8 mouse cellular contexts compared by ENCODE assay signal in genomic region chr5:121837441-121838340, GRCm38 (mm10). TPM values are rescaled to one million over a fixed set of nuclear protein-coding genes. Genes with fewer than 3 reads are reported as not detected.
DNase-seq lines count a peak whose midpoint lies in the region; ATAC-seq and TF ChIP-seq lines count a peak whose summit lies in the region.

Gene Sh2b3, minus strand, starts transcription at chr5:121837646.

- no peaks in the 10 kb centered on the region for H3K36me3 ChIP-seq in intestine, embryonic 14.5 days (ENCODE audit: control insufficient read depth, insufficient read depth, low read length)
- H3K36me3 ChIP-seq in liver, embryonic 11.5 days (ENCODE audit: control insufficient read depth, insufficient read depth, low read length) = no peaks in the 10 kb centered on the region
- no peaks in the 10 kb centered on the region for H3K36me3 ChIP-seq in myocyte (ENCODE audit: control insufficient read depth, insufficient read depth)

- peak; percentile 57 for TF ChIP-seq POLR2A in myocyte (IDR thresholded peaks at IDR 0.05; ENCODE audit: insufficient read length, low read depth)

- H3K4me2 ChIP-seq in intestine, embryonic 14.5 days (ENCODE audit: low read length) = peak within 1 kb of the TSS; percentile 63
- H3K4me2 ChIP-seq in liver, embryonic 11.5 days = peak within 1 kb of the TSS; percentile 96
- peak within 1 kb of the TSS; percentile 75 for H3K4me2 ChIP-seq in myocyte (ENCODE audit: low read depth)

- H3K4me1 ChIP-seq in intestine, embryonic 14.5 days (replicated peaks; ENCODE audit: control insufficient read depth, insufficient read depth, low read length) = peaks cover 38% of the 10 kb centered on the region
- H3K4me1 ChIP-seq in liver, embryonic 11.5 days (replicated peaks; ENCODE audit: control insufficient read depth, insufficient read depth, low read length) = peaks cover 54% of the 10 kb centered on the region

- 0 out of 2 replicates have a peak, but pooled peaks cover 4% of the 10 kb centered on the region for H3K27me3 ChIP-seq in intestine, embryonic 14.5 days (replicated peaks; ENCODE audit: control insufficient read depth, insufficient read depth, low read length)
- 0 out of 2 replicates have a peak, but pooled peaks cover 3% of the 10 kb centered on the region for H3K27me3 ChIP-seq in liver, embryonic 11.5 days (replicated peaks; ENCODE audit: control insufficient read depth, insufficient read depth, low read length)
- no peaks in the 10 kb centered on the region for H3K27me3 ChIP-seq in myocyte (ENCODE audit: control insufficient read depth, insufficient read depth, insufficient read length)

- WGBS in intestine, embryonic 14.5 days = 1% methylated on average over 35 of the region's 35 CpGs
- whole genome bisulfite sequencing in liver, embryonic 11.5 days = under 1% methylated on average over 35 of the region's 35 CpGs

- peak in 1 of 2 experiments; percentile 48 for DNase-seq in frontal cortex, adult 2 months (ENCODE audit: extremely low spot score in 1 of 2, low spot score in 1 of 2)
- DNase-seq in frontal cortex, postnatal 14 days (ENCODE audit: low spot score in 2 of 2) = no peak
- peak in 1 of 2 experiments; percentile 66 for DNase-seq in adrenal gland, postnatal 36 days
- DNase-seq in gastrocnemius, postnatal 4 days (ENCODE audit: low spot score in 2 of 2) = peak in 1 of 2 experiments; percentile 56
- peak; percentile 70 for DNase-seq in intestine, embryonic 14.5 days (ENCODE audit: low spot score)
- DNase-seq in liver, embryonic 11.5 days (ENCODE audit: low spot score) = peak; percentile 71

- H3K4me3 ChIP-seq in intestine, embryonic 14.5 days (ENCODE audit: low read depth, low read length) = peak within 1 kb of the TSS; percentile 73
- peak within 1 kb of the TSS; percentile 81 for H3K4me3 ChIP-seq in liver, embryonic 11.5 days (ENCODE audit: low read depth, low read length)
- peak within 1 kb of the TSS; percentile 85 for H3K4me3 ChIP-seq in myocyte

- H3K9ac ChIP-seq in intestine, embryonic 14.5 days (ENCODE audit: low read length) = peak within 1 kb of the TSS; percentile 74
- H3K9ac ChIP-seq in liver, embryonic 11.5 days (ENCODE audit: low read depth, low read length) = peak within 1 kb of the TSS; percentile 89

- ATAC-seq in intestine, embryonic 14.5 days (replicated peaks; ENCODE audit: low FRiP score, low TSS enrichment, low read depth) = peak; percentile 34; the same call in 1 of the 2 replicates
- peak; percentile 35 for ATAC-seq in liver, embryonic 11.5 days (replicated peaks; ENCODE audit: low FRiP score)
- no peak for ATAC-seq in megakaryocyte-erythroid progenitor cell, adult 5-6 weeks (replicated peaks; ENCODE audit: low FRiP score, low TSS enrichment, poor library complexity, severe bottlenecking)

- H3K79me2 ChIP-seq in myocyte (ENCODE audit: control insufficient read depth, insufficient read depth) = peaks cover 36% of the 10 kb centered on the region

- no peaks in the 10 kb centered on the region for H3K9me3 ChIP-seq in intestine, embryonic 14.5 days (ENCODE audit: control insufficient read depth, low read length)
- no peaks in the 10 kb centered on the region for H3K9me3 ChIP-seq in liver, embryonic 11.5 days (ENCODE audit: control insufficient read depth, low read length)

- H3K27ac ChIP-seq in intestine, embryonic 14.5 days (ENCODE audit: low read depth) = peak within 1 kb of the TSS; percentile 81
- H3K27ac ChIP-seq in liver, embryonic 11.5 days (ENCODE audit: low read depth, low read length) = peak within 1 kb of the TSS; percentile 89

- peak within 1 kb of the TSS; percentile 95 for H3ac ChIP-seq in myocyte (ENCODE audit: control insufficient read depth, insufficient read length)

TF ChIP-seq in myocyte, 11 proteins besides CTCF, POLR2A, EP300 and RAD21:
- no peak for TF ChIP-seq USF1 (IDR thresholded peaks at IDR 0.05; ENCODE audit: low read depth)
- TF ChIP-seq POLR2AphosphoS2 (IDR thresholded peaks at IDR 0.05; ENCODE audit: insufficient read length, low read depth) = peak; percentile 45
- TF ChIP-seq MYOG (IDR thresholded peaks at IDR 0.05; ENCODE audit: control insufficient read depth in 1 of 3, insufficient read depth in 1 of 3, insufficient read length in 2 of 3, low read depth in 2 of 3) = no peak

RNA-seq across cellular contexts. Expression of gene Sh2b3, which starts in this region (rescaled TPM):
- polyA plus RNA-seq in frontal cortex, adult 2 months (2012; rRNA removed) = 16.3 and 17.6 TPM in 2 replicates
- 10 to 100 TPM; 33.7 to 34.8 TPM for total RNA-seq in adrenal gland, postnatal 36 days (2021)
- 10 to 100 TPM; 29.4 to 30.0 TPM for total RNA-seq in gastrocnemius, postnatal 4 days (2021)
- 15.4 and 16.3 TPM in 2 replicates for polyA plus RNA-seq in intestine, embryonic 14.5 days (2014; fragmentation: Nextera tagmentation; extraction: Ambion mirVana)
- polyA plus RNA-seq in liver, embryonic 11.5 days (2014; fragmentation: Nextera tagmentation; extraction: Ambion mirVana) = 14.7 and 15.7 TPM in 2 replicates
- polyA plus RNA-seq in myocyte (2012; fragmentation: generic; extraction: Trizol) = 37.4 TPM
- 11.2 and 13.3 TPM in 2 replicates for total RNA-seq in megakaryocyte-erythroid progenitor cell, adult 5-6 weeks (2014; fragmentation: Nextera tagmentation)
- 5.1 and 5.3 TPM in 2 replicates for total RNA-seq in megakaryocyte-erythroid progenitor cell, adult 5-6 weeks (2017)

Comparison
In these comparisons a context has a peak if more than half of its experiments do, and no peak if none do; other contexts are left out.
1. DNase-seq: peak in intestine, embryonic 14.5 days (single experiment) and liver, embryonic 11.5 days (single experiment); none in frontal cortex, postnatal 14 days (0 of 2).
2. Peak in every context shown above with its lines, with median percentiles within 50 percentile points of each other: H3K4me2 ChIP-seq and H3K4me3 ChIP-seq.